Mouse (Mus musculus) heart, postnatal 25 days (tissue): ENCODE data around the gene 2810021J22Rik. TPM values are rescaled to one million over a fixed set of nuclear protein-coding genes. Genes with fewer than 3 reads are reported as not detected.

Experiments
- DNase-seq: peaks from one replicate; pipeline ENCODE4 v3.0.0; 2022; ENCODE audit warnings: low spot score
- intact Hi-C: fragments of 180-260 bp; cut with DNase I; formaldehyde crosslinking; loops from one replicate; pipeline ENCODE4 v1.15.1; 2025
- total RNA-seq, 2 experiments: library from RNA; stranded (reverse); gene quantifications; 2 replicates each; pipeline ENCODE4 v1.2.3; 2021

The 2810021J22Rik gene
- total RNA-seq, 2 experiments from 2014 or later: 1.4 to 2.3 TPM

GRCm38 (mm10) chr11:58914461-58915028 is 47.5 kb downstream of the 2810021J22Rik start:
- DNase-seq: no peak
- intact Hi-C loops: no loop called here

DNA sequence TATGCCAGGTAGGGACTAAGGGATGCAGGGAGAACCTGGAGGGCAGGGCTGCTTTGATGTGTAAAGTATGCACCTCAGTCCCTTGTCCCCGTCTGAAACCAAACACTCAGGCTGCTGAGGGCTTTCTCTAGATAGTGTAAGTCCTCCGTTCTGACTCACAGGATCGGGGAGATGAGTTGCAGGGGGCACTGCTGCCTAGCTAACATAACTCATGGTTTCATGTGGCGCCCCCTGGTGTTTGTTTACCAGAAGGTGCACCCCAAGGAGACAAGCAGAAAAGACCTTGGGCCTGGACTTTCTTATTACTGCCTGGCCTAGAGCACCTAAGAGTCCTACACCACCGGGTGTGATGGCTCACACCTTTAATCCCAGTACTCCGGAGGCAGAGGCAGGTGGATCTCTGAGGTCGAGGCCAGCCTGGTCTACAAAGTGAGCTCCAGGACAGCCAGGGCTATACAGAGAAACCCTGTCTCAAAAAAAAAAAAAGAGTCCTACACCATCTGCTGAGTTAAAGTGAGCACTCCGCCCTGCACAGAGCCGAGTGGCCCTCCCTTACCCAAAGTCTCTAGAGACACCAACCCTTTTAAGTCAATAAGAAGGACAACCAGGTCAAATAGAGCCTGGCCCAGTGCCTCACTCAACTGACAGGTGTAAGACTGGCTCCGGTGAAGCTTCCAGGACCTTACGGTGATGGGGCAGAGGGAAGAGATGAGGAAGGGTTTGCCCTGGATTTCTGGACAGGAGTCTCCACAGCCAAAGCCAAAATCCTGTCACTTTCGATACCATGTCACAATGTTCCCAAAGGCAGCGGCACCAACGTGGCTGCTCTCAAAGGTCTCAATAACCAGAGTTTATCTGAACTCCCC is 50.1 kb downstream of the 2810021J22Rik start:
- DNase-seq: no peak
- intact Hi-C loops: no loop called here

DNA sequence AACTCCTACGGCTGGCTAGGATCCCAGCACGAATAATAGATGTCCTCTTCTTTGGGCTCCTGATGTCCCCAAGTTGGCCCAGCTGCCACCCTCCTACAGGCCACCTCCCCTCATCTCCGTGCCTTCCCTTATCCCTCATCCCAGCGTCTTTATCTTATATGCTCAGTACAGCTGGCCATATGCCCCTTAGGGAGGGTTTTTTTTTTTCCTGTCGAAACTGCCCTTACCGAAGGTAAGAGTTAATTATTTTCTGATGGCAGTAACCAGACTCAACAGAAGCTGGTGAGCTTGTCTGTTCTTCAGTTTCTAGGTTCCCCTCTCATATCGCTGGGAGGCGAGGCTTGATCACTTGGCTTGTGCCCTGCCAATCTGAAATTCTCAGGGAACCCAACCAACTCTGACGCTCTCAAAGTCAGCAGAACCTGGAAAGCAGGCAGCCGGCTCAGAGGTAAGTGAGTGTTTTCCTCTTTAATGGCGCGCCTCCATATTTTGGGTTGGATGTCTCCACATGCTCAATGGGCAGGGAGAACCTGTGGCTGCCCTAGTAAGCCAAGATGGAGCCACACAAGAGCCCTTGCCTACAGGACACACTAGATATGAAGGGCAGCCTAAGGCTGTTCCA is 50.8 kb downstream of the 2810021J22Rik start, which contains the start of gene Btnl10:
Btnl10 (plus strand) TSS at position 164 of the 622 bp plus-strand sequence.
- intact Hi-C loops: no loop called here
- no peak for DNase-seq

- intact Hi-C loops: no loop called here
- no peak for DNase-seq
Measured at GRCm38 (mm10) chr11:58918759-58919158, 51.7 kb downstream of the 2810021J22Rik start.

- no peak for DNase-seq
- intact Hi-C loops: no loop called here
Measured at GRCm38 (mm10) chr11:58922420-58922819, 55.4 kb downstream of the 2810021J22Rik start.

- intact Hi-C loops: no loop called here
- no peak for DNase-seq
Measured at GRCm38 (mm10) chr11:58926651-58927050, 59.6 kb downstream of the 2810021J22Rik start.

- intact Hi-C loops: no loop called here
- no peak for DNase-seq
Measured at GRCm38 (mm10) chr11:58927053-58927452, 60.0 kb downstream of the 2810021J22Rik start.

DNA sequence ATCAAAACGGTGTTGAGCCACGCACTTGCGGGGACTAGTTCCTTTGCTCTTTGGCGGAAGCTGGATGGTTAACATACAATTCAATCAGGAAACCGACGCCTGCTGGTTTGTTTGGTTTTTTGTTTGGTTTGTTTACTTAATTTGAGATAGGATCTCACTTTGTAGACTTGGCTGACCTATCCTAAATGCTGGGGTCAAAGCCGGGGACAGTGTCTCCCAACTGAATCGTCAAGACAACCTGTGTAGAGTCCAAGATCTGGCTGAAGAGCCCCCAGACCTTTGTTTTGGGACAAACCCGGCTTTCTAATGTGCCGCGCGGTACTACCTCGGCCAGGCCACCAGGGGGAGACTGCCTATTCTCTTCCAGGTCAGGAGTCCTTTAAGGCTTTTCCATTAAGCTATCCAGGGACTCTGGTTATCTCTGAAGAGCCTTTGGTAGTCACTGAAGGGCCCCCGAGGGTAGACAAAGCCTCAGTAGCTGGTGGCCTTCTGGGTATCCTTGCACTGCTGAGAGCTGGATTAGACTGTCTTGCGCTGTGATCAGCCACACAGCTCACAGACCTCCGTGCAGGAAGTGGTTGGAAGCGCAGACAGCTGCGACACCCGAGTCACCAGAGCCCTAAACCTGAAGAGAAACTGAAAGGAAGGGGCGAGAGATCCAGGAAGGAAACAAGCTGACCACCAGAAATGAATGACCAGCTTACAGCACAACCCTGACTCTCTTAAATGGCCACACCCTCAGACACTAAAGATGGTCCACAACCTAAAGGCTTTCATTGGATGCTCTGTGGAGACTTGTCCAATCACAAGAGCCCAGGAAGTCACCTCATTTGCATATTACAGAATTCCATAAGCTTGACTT is 61.0 kb downstream of the 2810021J22Rik start:
- intact Hi-C loops: no loop called here
- no peak for DNase-seq

DNA sequence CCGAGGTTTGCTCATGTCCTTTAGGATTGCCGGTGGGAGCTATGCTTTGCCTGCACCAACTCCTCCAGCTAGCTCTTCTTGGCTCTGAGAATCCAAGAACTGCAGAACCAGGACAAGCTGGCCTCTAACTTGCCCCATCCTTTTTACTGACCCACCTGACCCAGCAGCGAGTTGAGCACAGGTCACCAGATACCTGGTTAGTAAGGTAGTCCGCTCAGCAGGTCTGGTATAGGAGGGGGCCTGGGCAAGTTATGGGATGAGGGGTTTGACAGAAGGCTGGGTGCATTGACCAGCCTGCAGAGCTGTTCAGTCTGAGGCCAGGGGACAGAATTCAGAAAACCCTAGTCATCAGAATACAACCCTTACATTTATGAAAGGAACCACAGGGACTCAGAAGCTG is 62.0 kb downstream of the 2810021J22Rik start:
- intact Hi-C loops: no loop called here

DNA sequence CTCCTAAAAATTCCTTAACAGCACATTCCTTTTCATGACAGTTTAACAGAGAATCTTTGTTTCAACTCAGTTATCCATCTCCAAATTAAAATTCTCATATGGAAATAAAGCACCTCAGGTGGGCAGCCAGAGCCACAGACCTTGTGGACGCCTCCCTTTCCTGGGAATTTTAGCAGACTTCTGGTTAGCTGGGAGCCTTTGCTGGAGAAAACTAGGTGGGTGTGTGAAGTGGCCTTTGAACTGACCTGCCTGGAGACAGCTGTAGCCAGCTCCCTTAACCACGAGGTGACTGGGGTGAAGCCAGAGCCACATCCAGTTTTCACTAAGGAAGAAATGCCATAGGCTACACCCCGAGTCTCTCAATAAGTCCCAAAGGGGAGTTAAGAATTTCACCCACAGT is 62.6 kb downstream of the 2810021J22Rik start:
- intact Hi-C loops: loop anchor here (10.0 kb wide), 1 partner anchor 365 kb away; the partner anchor contains the start of gene Wnt3a
- no peak for DNase-seq

More for the DNA sequence above, 62.0 kb downstream of the 2810021J22Rik start:
- no peak for DNase-seq

DNA sequence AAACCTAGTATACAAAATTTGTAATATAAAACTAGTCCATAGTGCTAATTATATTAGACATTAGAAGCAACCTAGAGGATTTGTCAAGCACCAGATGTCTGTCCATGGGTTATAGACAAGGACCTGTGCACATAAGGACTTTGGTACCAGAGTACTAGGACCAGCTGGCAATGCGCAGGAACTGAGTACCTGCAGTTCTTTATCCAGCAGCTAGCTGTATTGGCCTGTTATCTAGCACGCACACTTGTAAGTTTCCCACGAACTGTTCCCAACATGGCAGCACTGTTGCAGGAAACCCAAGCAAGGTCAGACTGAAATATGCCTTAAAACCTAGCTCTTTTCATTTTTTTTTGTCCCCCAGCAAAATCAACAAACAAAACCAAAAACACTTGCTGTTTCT is 63.2 kb downstream of the 2810021J22Rik start:
- no peak for DNase-seq
- intact Hi-C loops: loop anchor here (10.0 kb wide), 1 partner anchor 365 kb away; the partner anchor contains the start of gene Wnt3a

DNA sequence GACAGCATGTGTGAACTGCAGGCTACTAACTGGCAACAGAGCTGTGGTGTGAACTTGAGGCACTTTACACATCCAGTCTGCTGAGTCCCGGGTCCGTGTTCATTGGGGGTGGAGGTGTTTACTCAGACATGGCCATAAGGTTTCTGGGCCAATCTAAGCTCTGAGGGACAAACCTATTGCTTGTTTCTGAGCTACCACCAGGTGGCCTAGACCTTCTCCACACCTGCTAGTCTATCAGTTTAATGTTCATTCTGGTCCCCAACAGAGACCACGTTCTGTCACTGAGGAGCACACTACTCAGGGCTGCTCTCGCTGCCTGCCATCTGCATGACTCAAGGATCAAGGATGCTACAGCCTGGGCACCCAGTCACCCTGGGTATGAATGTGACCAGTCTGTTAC is 64.6 kb downstream of the 2810021J22Rik start:
- DNase-seq: no peak
- intact Hi-C loops: loop anchor here (10.0 kb wide), 1 partner anchor 363 kb away; the partner anchor contains the start of gene Wnt3a

Other genes starting within 250 kb of the 2810021J22Rik start
- not detected for gene Olfr323, start 236.7 kb upstream of the 2810021J22Rik start, total RNA-seq
- gene Trim58, start 226.8 kb upstream of the 2810021J22Rik start, total RNA-seq: under 1 TPM in 1 of 2 experiments, not detected in 1; 0.10 TPM
- gene Olfr322, start 208.4 kb upstream of the 2810021J22Rik start, total RNA-seq: not detected
- not detected for gene Olfr320, start 186.1 kb upstream of the 2810021J22Rik start, total RNA-seq
- gene Olfr319, start 168.1 kb upstream of the 2810021J22Rik start, total RNA-seq: not detected
- not detected for gene Olfr318, start 143.2 kb upstream of the 2810021J22Rik start, total RNA-seq
- gene Olfr317, start 128.0 kb upstream of the 2810021J22Rik start, total RNA-seq: not detected
- not detected for gene Olfr316, start 114.5 kb upstream of the 2810021J22Rik start, total RNA-seq
- not detected for gene Olfr315, start 94.0 kb upstream of the 2810021J22Rik start, total RNA-seq
- not detected for gene Olfr314, start 84.3 kb upstream of the 2810021J22Rik start, total RNA-seq
- not detected for gene Fam183b, start 65.3 kb upstream of the 2810021J22Rik start, total RNA-seq
- not detected for gene Olfr313, start 52.2 kb upstream of the 2810021J22Rik start, total RNA-seq
- not detected for gene Olfr312, start 38.0 kb upstream of the 2810021J22Rik start, total RNA-seq
- not detected for gene Olfr311, start 28.0 kb upstream of the 2810021J22Rik start, total RNA-seq
- gene Gm12258, start 20.1 kb upstream of the 2810021J22Rik start, total RNA-seq: 1 to 10 TPM; 2.1 to 2.3 TPM
- 1 to 10 TPM; 3.4 to 4.1 TPM for gene Zfp39, start 37.0 kb downstream of the 2810021J22Rik start, total RNA-seq
- not detected for gene Btnl10, start 50.7 kb downstream of the 2810021J22Rik start, total RNA-seq
- 100 to 1,000 TPM; 163 to 167 TPM for gene Rnf187, start 71.7 kb downstream of the 2810021J22Rik start, total RNA-seq
- gene Hist3h2ba, start 81.7 kb downstream of the 2810021J22Rik start, total RNA-seq: 1 to 10 TPM; 1.8 to 2.3 TPM
- 10 to 100 TPM; 17.1 to 21.3 TPM for gene Hist3h2a, start 87.5 kb downstream of the 2810021J22Rik start, total RNA-seq
- gene Trim17, start 87.5 kb downstream of the 2810021J22Rik start, total RNA-seq: under 1 TPM; 0.10 to 0.17 TPM
- gene Trim11, start 110.9 kb downstream of the 2810021J22Rik start, total RNA-seq: 10 to 100 TPM; 14.8 to 15.5 TPM